Mouse (Mus musculus): Measurements from ENCODE around the gene Nat8l. TPM values are rescaled to one million over a fixed set of nuclear protein-coding genes. Genes with fewer than 3 reads are reported as not detected.

Nat8l gene
- total RNA-seq (2023) = 10 to 100 TPM; 19.2 to 21.7 TPM

DNA sequence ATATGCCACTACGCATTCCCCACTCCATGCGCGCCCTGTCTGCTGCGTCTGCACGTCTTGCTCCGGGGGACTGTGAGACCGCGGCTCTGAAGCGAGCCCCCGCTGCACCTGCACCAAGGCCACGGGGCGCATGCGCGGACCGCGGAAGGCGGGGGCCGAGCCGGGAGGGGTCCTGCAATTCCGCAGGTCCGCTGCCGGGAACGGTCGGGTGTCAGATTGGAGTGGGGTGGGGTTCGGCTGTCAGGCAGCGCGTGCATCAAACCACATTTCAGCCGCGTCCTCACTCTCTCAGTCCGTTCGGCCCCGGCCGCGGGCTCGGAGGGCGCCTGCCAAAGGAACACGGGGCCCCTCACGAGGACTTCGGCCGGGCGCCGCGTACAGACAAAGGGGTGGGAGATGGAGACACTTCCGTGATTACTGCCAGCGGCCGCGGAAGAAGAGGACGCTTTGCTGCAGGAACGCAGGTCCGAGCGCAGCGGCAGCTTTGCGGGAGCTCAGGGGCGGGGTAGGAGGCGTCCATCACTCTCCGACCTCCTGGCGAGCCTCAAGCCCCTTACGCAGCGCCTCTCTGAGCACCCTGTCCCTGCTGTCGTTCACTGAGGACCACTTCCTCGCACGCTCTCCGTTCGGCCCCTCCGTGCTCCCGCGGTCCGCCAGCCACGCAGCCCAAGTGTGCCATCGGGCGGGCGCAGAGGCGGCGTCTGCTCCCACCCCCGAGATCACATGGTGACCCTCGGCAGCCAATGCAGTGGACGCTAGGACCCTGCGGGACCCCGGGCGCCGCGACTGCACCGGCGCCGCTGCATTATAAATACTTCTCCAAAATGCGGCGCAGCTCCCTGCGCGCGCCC is at the start of gene Nat8l:
Nat8l (plus strand) TSS at position 142 of the 851 bp plus-strand sequence.

DNA sequence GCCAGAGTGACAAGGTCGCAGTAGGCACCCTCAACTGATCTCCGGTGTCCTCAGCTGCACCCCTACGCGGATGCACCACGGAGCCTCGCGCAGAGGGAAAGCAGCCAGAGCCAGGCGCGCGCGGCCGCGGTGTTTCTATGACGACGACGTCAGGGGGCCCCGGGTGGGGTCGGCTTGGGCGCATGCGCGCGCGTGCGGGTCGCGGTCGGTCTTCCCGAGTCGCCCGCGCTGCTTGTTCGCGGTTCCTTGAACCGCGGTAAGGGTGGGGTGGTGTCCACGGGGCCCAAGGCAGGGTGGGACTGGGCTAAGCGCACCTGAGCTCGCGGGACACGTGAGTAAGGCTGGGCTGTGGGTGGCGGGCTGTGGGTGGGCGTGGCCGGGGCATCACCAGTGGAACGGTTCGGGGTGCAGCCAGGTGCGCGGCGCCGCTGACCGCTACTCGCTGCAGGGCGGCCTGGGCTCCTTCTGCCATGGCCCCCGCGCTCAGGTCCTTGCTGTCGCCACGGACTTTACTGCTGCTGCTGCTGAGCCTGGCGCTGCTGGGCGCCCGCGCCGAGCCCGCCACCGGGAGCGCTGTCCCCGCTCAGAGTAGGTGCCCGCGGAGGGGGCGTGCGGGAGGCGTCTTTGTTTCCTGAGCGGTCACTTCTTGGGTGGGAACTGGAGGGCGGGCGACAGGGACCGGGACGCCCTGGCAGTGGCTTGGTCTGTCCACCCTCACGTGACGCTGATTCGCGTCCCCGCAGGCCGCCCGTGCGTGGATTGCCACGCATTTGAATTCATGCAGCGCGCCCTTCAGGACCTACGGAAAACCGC is 12.3 kb upstream of the Nat8l start, which contains the start of gene Gm1673:
Gm1673 (plus strand) TSS at position 125 of the 813 bp plus-strand sequence.

Other genes starting within 250 kb of the Nat8l start
- 10 to 100 TPM; 36.7 to 37.0 TPM for gene Letm1, start 213.2 kb upstream of the Nat8l start, total RNA-seq (2023)
- gene Nsd2, start 175.3 kb upstream of the Nat8l start, total RNA-seq (2023) = 10 to 100 TPM; 69.3 to 87.7 TPM
- 10 to 100 TPM; 24.4 to 24.5 TPM for gene Nelfa, start 59.6 kb upstream of the Nat8l start, total RNA-seq (2023)
- gene Gm1673, start 12.6 kb upstream of the Nat8l start, total RNA-seq (2023) = 10 to 100 TPM; 14.7 to 15.0 TPM
- 1 to 10 TPM; 1.3 to 1.6 TPM for gene Poln, start 173.5 kb downstream of the Nat8l start, total RNA-seq (2023)
- gene Haus3, start 173.5 kb downstream of the Nat8l start, total RNA-seq (2023) = 10 to 100 TPM; 13.5 to 14.8 TPM
- gene Mxd4, start 191.7 kb downstream of the Nat8l start, total RNA-seq (2023) = 10 to 100 TPM; 50.9 to 59.6 TPM